Mouse (Mus musculus): ENCODE results near the gene Ripor2.

DNA sequence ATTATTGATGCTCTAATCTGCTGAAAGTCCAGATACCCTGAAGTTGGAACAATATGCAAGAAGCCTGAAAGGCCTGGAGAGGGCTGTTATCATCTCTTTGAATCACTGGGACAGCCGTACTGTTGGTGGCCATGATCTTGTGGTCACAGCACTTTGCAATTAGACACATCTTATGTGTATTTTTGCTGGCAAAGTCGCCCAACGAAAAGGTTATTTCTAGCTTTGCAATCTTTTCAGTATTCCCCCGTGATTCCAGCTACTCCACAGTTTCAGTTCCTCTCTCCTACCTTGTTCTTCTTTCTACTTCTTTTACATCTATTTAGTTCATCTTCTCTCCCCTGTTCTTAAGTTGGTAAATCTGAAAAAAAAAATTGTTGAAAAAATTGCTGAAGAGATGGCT, 26.0 kb downstream of the Ripor2 start:
- TF ChIP-seq POLR2A (IDR thresholded peaks at IDR 0.05; ENCODE audit: borderline replicate concordance, control insufficient read depth, low read depth, low read length) (no peak), CTCF (IDR thresholded peaks at IDR 0.05; ENCODE audit: control insufficient read depth, insufficient read depth, low read length) (no peak)

Data from bone marrow, adult 2 months (tissue).